Mouse (Mus musculus) lung, postnatal 0 days (tissue): ENCODE results near the gene Itsn2. TPM values are rescaled to one million over a fixed set of nuclear protein-coding genes. Genes with fewer than 3 reads are reported as not detected.

Source experiments
- ATAC-seq: fragments of 200-750 bp; cut with Nextera tagmentation; 2 replicates; pipeline ENCODE4 v1.8.0; 2017; ENCODE audit warnings: moderate library complexity
- DNase-seq: peaks from one replicate; pipeline ENCODE4 v3.0.0-alpha.2; 2016; ENCODE audit warnings: low spot score
- H3K27ac ChIP-seq: fragments of 300-500 bp; sonication (generic); 2 replicates; pipeline ENCODE4 v1.5.1; 2014; ENCODE audit warnings: antibody characterized with exemption, mild to moderate bottlenecking, low read length, mixed read lengths
- H3K27me3 ChIP-seq: fragments of 300-500 bp; sonication (generic); replicated peaks from 2 replicates; pipeline ENCODE4 v1.6.1; 2014; ENCODE audit warnings: low read length, mixed read lengths; ENCODE audit not compliant: insufficient read depth
- H3K36me3 ChIP-seq: fragments of 300-500 bp; sonication (generic); 2 replicates; pipeline ENCODE4 v1.6.1; 2014; ENCODE audit warnings: low read length, mixed read lengths; ENCODE audit not compliant: insufficient read depth
- H3K4me1 ChIP-seq: fragments of 300-500 bp; sonication (generic); 2 replicates; pipeline ENCODE4 v1.6.1; 2014; ENCODE audit warnings: antibody characterized with exemption, low read depth, low read length, mixed read lengths; ENCODE audit not compliant: insufficient read depth
- H3K4me2 ChIP-seq: fragments of 300-500 bp; sonication (generic); replicated peaks from 2 replicates; pipeline ENCODE4 v1.6.1; 2014; ENCODE audit warnings: low read depth, mild to moderate bottlenecking, low read length, moderate library complexity, mixed read lengths
- H3K4me3 ChIP-seq: fragments of 300-500 bp; sonication (generic); 2 replicates; pipeline ENCODE4 v1.5.1; 2014; ENCODE audit warnings: low read depth, low read length
- H3K9ac ChIP-seq: fragments of 300-500 bp; sonication (generic); replicated peaks from 2 replicates; pipeline ENCODE4 v1.6.1; 2014; ENCODE audit warnings: low read depth, mild to moderate bottlenecking
- H3K9me3 ChIP-seq: fragments of 300-500 bp; sonication (generic); 2 replicates; pipeline ENCODE4 v1.6.1; 2016; ENCODE audit warnings: low read length, mixed read lengths
- CTCF ChIP-seq: IDR thresholded peaks from 2 replicates; pipeline ENCODE4 v1.5.1; 2016; ENCODE audit warnings: antibody characterized with exemption, mild to moderate bottlenecking
- EP300 ChIP-seq: IDR thresholded peaks from 2 replicates; pipeline ENCODE4 v1.6.1; 2016; ENCODE audit warnings: antibody characterized with exemption, mild to moderate bottlenecking, control low read depth
- WGBS: fragments of 180-500 bp; shearing (Covaris S2); extraction: QIAGEN DNeasy Blood & Tissue Kit; methylation state at CpG from one replicate; pipeline ENCODE4 v1.1.7; 2014; 5-methylcytosine and 5-hydroxymethylcytosine counted together
- polyA plus RNA-seq: library from polyadenylated mRNA; unstranded; fragments of >200 nt; fragmentation: Nextera tagmentation; extraction: Ambion mirVana; gene quantifications from 2 replicates; pipeline ENCODE4 v1.2.1, GENCODE M21; 2015

Itsn2 gene
- polyA plus RNA-seq, 1 experiment from 2014 or later, result 37.1 TPM

GRCm38 (mm10) chr12:4593930-4594391 is 1.5 kb downstream of the Itsn2 start:
- peak overlapping the region; percentile 97 for H3K27ac ChIP-seq
- peak overlapping the region; percentile 77 for H3K4me2 ChIP-seq
- peaks cover 11% of the 10 kb centered on the region; the same call in 1 of the 2 replicates for H3K4me1 ChIP-seq
- WGBS, result 34% methylated on average over 9 of the region's 9 CpGs
- no peaks in the 10 kb centered on the region for H3K27me3 ChIP-seq
- no peak for ATAC-seq
- peak overlapping the region; percentile 99 for H3K4me3 ChIP-seq
- no peaks in the 10 kb centered on the region for H3K36me3 ChIP-seq
- H3K9ac ChIP-seq, result peak overlapping the region; percentile 96
- no peak for DNase-seq
- H3K9me3 ChIP-seq, result no peaks in the 10 kb centered on the region
- no peak for TF ChIP-seq EP300
- no peak for TF ChIP-seq CTCF

- TF ChIP-seq CTCF, result no peak
- no peak for TF ChIP-seq EP300
- DNase-seq, result no peak
- WGBS, result 52% methylated on average over 6 of the region's 6 CpGs
- no peak for ATAC-seq
- no peaks in the 10 kb centered on the region for H3K27me3 ChIP-seq
- H3K4me3 ChIP-seq, result no peak overlapping the region
- H3K4me2 ChIP-seq, result no peak overlapping the region
- H3K9ac ChIP-seq, result no peak overlapping the region
- no peak overlapping the region for H3K27ac ChIP-seq
- no peaks in the 10 kb centered on the region for H3K9me3 ChIP-seq
- H3K36me3 ChIP-seq, result no peaks in the 10 kb centered on the region
- H3K4me1 ChIP-seq, result peaks cover 11% of the 10 kb centered on the region; the same call in 1 of the 2 replicates
Measured at GRCm38 (mm10) chr12:4595055-4595454, 2.6 kb downstream of the Itsn2 start.

- peaks cover 7% of the 10 kb centered on the region; the same call in 1 of the 2 replicates for H3K4me1 ChIP-seq
- TF ChIP-seq CTCF (no peak), EP300 (no peak)
- ATAC-seq, result no peak
- DNase-seq, result no peak
- WGBS, result 54% methylated on average over 8 of the region's 8 CpGs
- H3K4me3 ChIP-seq, result no peak overlapping the region
- no peaks in the 10 kb centered on the region for H3K27me3 ChIP-seq
- H3K9me3 ChIP-seq, result no peaks in the 10 kb centered on the region
- no peaks in the 10 kb centered on the region for H3K36me3 ChIP-seq
- H3K4me2 ChIP-seq, result no peak overlapping the region
- H3K9ac ChIP-seq, result no peak overlapping the region
- no peak overlapping the region for H3K27ac ChIP-seq
Measured at GRCm38 (mm10) chr12:4598666-4599428, 6.4 kb downstream of the Itsn2 start.

- TF ChIP-seq EP300 (no peak), CTCF (no peak)
- Histone ChIP-seq H3K36me3 (no peaks in the 10 kb centered on the region), H3K27ac (no peak overlapping the region), H3K4me2 (no peak overlapping the region), H3K4me1 (0 out of 2 replicates have a peak, but pooled peaks cover 7% of the 10 kb centered on the region), H3K4me3 (no peak overlapping the region), H3K27me3 (no peaks in the 10 kb centered on the region), H3K9me3 (no peaks in the 10 kb centered on the region), H3K9ac (no peak overlapping the region)
- ATAC-seq, result no peak
- WGBS, result 49% methylated on average over 4 of the region's 4 CpGs
- no peak for DNase-seq
Measured at GRCm38 (mm10) chr12:4599713-4600112, 7.3 kb downstream of the Itsn2 start.

- Histone ChIP-seq H3K9ac (no peak overlapping the region), H3K4me3 (no peak overlapping the region), H3K4me1 (no peaks in the 10 kb centered on the region), H3K27me3 (no peaks in the 10 kb centered on the region), H3K27ac (no peak overlapping the region), H3K4me2 (no peak overlapping the region), H3K9me3 (no peaks in the 10 kb centered on the region), H3K36me3 (no peaks in the 10 kb centered on the region)
- TF ChIP-seq EP300 (no peak), CTCF (no peak)
- ATAC-seq (no peak), DNase-seq (no peak)
- WGBS, result 55% methylated on average over 3 of the region's 3 CpGs
Measured at GRCm38 (mm10) chr12:4606625-4607024, 14.2 kb downstream of the Itsn2 start.

GRCm38 (mm10) chr12:4614722-4615121 is 22.3 kb downstream of the Itsn2 start:
- Histone ChIP-seq H3K9me3 (no peaks in the 10 kb centered on the region), H3K9ac (no peak overlapping the region), H3K36me3 (no peaks in the 10 kb centered on the region), H3K4me1 (no peaks in the 10 kb centered on the region), H3K27me3 (no peaks in the 10 kb centered on the region), H3K27ac (no peak overlapping the region), H3K4me2 (no peak overlapping the region), H3K4me3 (no peak overlapping the region)
- TF ChIP-seq CTCF, result no peak
- no peak for TF ChIP-seq EP300
- WGBS, result 51% methylated on average over 2 of the region's 2 CpGs
- ATAC-seq (no peak), DNase-seq (no peak)
